Mouse (Mus musculus): Measurements from ENCODE around the gene Cphx1. TPM values are rescaled to one million over a fixed set of nuclear protein-coding genes. Genes with fewer than 3 reads are reported as not detected.

The Cphx1 gene
- not detected in 2 replicates for polyA plus RNA-seq (2015; fragmentation: Nextera tagmentation; extraction: Ambion mirVana)

DNA sequence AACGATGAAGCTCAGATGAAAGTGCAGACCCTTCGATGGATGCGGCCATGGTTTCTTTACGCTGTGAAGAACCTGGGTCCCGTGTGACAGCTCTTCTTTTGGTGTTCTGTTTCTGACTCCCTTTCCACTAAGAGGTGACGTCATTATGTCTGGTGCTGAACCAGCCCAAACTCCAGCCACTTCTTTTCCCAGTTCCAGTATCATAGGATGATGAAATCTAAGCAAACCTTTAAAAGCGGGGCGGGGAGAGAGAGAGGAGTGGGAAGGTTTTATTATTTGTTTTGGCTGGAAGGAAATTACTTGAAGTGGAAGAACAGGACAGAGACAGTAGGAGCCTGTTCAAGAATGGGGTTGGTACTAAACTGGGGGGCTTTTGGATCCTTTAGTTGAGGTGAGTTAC, at the start of gene Cphx1:
Cphx1 (plus strand) TSS at position 301 of the 400 bp plus-strand sequence.

DNA sequence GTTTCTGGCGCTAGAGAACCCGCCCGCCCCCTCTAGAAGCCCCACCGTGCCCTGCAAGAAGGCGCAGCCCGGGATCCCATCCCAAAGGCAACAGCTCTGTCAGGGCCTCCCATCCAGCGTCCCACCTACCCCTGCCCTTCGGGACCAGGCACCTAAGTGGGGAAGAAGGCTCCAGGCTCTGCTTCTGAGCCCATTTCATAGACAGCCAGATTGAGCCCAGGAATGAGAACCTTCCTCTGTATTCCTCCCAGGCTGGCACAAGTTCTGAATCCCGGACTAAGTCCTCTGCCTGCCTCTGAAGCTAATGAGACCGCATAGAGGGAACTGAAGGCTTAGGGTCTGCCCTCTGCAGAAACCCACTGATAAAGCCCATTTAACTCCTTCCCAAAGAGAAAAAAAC, 35.1 kb upstream of the Cphx1 start, which contains the start of gene Plac9a:
Plac9a (minus strand) TSS at position 101 of the 400 bp plus-strand sequence.

DNA sequence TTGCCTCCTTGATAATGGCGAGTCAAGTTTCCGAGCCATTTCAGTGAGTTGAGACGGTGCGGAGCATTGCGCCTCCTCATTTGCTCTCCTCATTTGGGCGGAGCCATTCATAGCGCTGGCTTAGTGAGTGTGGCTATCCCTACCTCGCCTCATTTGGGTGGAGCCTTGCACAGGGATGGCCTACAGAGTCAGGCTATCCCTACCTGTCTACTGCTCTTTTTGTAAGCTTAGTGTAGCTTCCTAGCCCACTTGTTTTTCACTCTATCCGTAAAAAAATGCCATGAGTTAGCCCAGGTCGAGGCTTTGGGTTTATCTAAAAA, 10.6 kb upstream of the Cphx1 start, which contains the start of gene Tmem254a:
Tmem254a (minus strand) TSS at position 111 of the 320 bp plus-strand sequence.

DNA sequence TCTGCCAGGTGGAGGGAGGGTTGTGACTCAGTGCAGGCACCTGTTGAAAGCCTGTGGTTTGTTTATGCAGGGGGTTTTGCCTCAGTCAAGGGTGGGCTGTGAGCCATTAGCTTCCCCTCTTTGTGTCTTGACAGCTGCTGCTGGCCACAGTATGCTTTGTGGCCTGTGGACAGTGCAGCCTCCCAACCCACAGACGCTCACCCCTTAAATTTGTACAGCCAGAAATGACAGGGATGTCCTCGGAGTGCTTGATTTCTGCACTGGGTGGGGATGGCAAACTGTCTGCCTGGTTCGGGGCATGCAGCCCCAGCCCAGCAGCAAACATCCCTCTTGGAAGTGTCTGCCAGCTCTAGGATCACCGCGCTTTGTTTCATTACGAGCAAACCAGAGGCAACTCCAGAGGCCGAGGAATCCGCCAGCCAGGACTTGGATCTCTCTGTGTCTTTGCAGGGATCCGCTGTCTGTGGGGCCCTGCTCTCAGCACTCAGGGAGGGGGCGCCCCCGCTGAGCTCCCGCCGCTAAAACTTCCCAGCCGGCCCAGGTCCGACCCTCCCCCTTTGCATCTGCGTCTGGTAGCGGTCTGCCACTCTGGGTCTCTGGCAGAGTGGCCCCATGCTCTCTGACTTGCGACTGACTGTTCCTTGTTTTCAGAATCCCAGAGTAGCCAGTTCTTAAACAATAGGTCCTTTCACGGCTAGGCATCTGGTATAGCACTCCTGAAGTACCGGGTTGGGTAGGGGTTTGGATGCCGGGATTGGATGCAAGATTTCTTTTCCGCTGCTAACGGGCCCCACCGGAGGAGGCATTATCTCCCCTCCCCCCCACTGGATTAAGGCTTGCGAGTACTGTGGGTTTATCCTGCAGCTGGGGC, 40.5 kb downstream of the Cphx1 start, which contains the start of gene Duxbl1:
Duxbl1 (plus strand) TSS at position 207 of the 871 bp plus-strand sequence.

Other genes with a start within 250 kb of the Cphx1 start
- 12.9 and 13.3 TPM in 2 replicates for gene Ppif, start 244.2 kb upstream of the Cphx1 start, polyA plus RNA-seq (2015; fragmentation: Nextera tagmentation; extraction: Ambion mirVana)
- 19.2 and 19.6 TPM in 2 replicates for gene Zcchc24, start 169.3 kb upstream of the Cphx1 start, polyA plus RNA-seq (2015; fragmentation: Nextera tagmentation; extraction: Ambion mirVana)
- gene Anxa11, start 96.1 kb upstream of the Cphx1 start, polyA plus RNA-seq (2015; fragmentation: Nextera tagmentation; extraction: Ambion mirVana): 30.5 and 33.0 TPM in 2 replicates
- gene Plac9a, start 35.2 kb upstream of the Cphx1 start, polyA plus RNA-seq (2015; fragmentation: Nextera tagmentation; extraction: Ambion mirVana): 7.1 and 9.6 TPM in 2 replicates
- 2.7 and 3.7 TPM in 2 replicates for gene Tmem254a, start 10.6 kb upstream of the Cphx1 start, polyA plus RNA-seq (2015; fragmentation: Nextera tagmentation; extraction: Ambion mirVana)
- 1.3 and 2.0 TPM in 2 replicates for gene Duxbl1, start 40.3 kb downstream of the Cphx1 start, polyA plus RNA-seq (2015; fragmentation: Nextera tagmentation; extraction: Ambion mirVana)
- 146 and 171 TPM in 2 replicates for gene Gm9780, start 104.4 kb downstream of the Cphx1 start, polyA plus RNA-seq (2015; fragmentation: Nextera tagmentation; extraction: Ambion mirVana)
- gene Tmem254c, start 129.1 kb downstream of the Cphx1 start, polyA plus RNA-seq (2015; fragmentation: Nextera tagmentation; extraction: Ambion mirVana): 55.7 and 56.5 TPM in 2 replicates
- not detected in 2 replicates for gene Cphx2, start 143.2 kb downstream of the Cphx1 start, polyA plus RNA-seq (2015; fragmentation: Nextera tagmentation; extraction: Ambion mirVana)
- gene Cphx3, start 144.0 kb downstream of the Cphx1 start, polyA plus RNA-seq (2015; fragmentation: Nextera tagmentation; extraction: Ambion mirVana): not detected in 2 replicates
- gene Duxbl2, start 180.0 kb downstream of the Cphx1 start, polyA plus RNA-seq (2015; fragmentation: Nextera tagmentation; extraction: Ambion mirVana): 1.4 TPM in 2 replicates
- 135 and 174 TPM in 2 replicates for gene Plac9b, start 244.2 kb downstream of the Cphx1 start, polyA plus RNA-seq (2015; fragmentation: Nextera tagmentation; extraction: Ambion mirVana)